Mouse (Mus musculus) spleen, adult 2 months (tissue): ENCODE results near the gene Gm20388.

Experiments
- CTCF ChIP-seq: fragments of 200-500 bp; IDR thresholded peaks from 2 replicates; pipeline ENCODE4 v1.5.1; 2011; ENCODE audit warnings: mild to moderate bottlenecking, inconsistent platforms; ENCODE audit not compliant: insufficient read depth, insufficient read length, insufficient replicate concordance; ENCODE audit errors: extremely low read depth
- POLR2A ChIP-seq: fragments of 200-500 bp; IDR thresholded peaks from 2 replicates; pipeline ENCODE4 v1.6.1; 2011; ENCODE audit warnings: low read depth, low read length, inconsistent platforms

- TF ChIP-seq CTCF (no peak), POLR2A (no peak)
Measured at GRCm38 (mm10) chr8:121542901-121543300, 1632.3 kb downstream of the Gm20388 start.
